Mouse (Mus musculus) gastrocnemius, postnatal 36 days (tissue): ENCODE measurements at regions not wholly inside any gene's neighbourhood (a gene's known extent, or its start where the extent isn't known, plus 50 kb on each side); places are given as distances from the start of the nearest gene placed in this dataset.

Experiments
- DNase-seq, 2 experiments: peaks; one replicate each; pipeline ENCODE4 v3.0.0; 2022
- intact Hi-C: fragments of 180-260 bp; cut with DNase I; formaldehyde crosslinking; loops from one replicate; pipeline ENCODE4 v1.15.1; 2025

GRCm38 (mm10) chr2:12614345-12614744, 195.1 kb upstream of the Mindy3 start:
- intact Hi-C loops: no loop called here

GRCm38 (mm10) chr2:12613858-12614257, 194.6 kb upstream of the Mindy3 start:
- intact Hi-C loops: no loop called here
- no peak for DNase-seq

More at GRCm38 (mm10) chr2:12614345-12614744, 195.1 kb upstream of the Mindy3 start:
- DNase-seq: no peak

- intact Hi-C loops: no loop called here
- DNase-seq: no peak
Observed at GRCm38 (mm10) chr2:12582566-12582965, 163.3 kb upstream of the Mindy3 start.

GRCm38 (mm10) chr2:12557736-12558135, 138.5 kb upstream of the Mindy3 start:
- intact Hi-C loops: no loop called here
- DNase-seq: no peak

GRCm38 (mm10) chr2:12522411-12522810, 103.1 kb upstream of the Mindy3 start:
- intact Hi-C loops: no loop called here
- no peak for DNase-seq

GRCm38 (mm10) chr2:12521744-12522143, 102.5 kb upstream of the Mindy3 start:
- no peak for DNase-seq
- intact Hi-C loops: no loop called here

- no peak for DNase-seq
- intact Hi-C loops: no loop called here
Observed at GRCm38 (mm10) chr2:12492369-12492768, 73.1 kb upstream of the Mindy3 start.

GRCm38 (mm10) chr2:12469440-12470339, 50.4 kb upstream of the Mindy3 start:
- intact Hi-C loops: loop anchor here (10.0 kb wide), 1 partner anchor 765 kb away; no protein-coding TSS in a partner anchor
- no peak for DNase-seq
